Mouse (Mus musculus): ENCODE measurements around the gene Ccdc87.
"Not testable (repeated sequence)": the region's sequence is repeated elsewhere in the genome, so short reads cannot be mapped to it uniquely, and the experiment has no call there.

Ccdc87 gene

GRCm38 (mm10) chr19:4838526-4839140 lies 533 bp upstream of the Ccdc87 start:
- no peak for DNase-seq (ENCODE audit: low read depth)

- DNase-seq (ENCODE audit: low read depth), result no peak
These were observed 1.7 kb downstream of the Ccdc87 start for GRCm38 (mm10) chr19:4840848-4841247.

DNA sequence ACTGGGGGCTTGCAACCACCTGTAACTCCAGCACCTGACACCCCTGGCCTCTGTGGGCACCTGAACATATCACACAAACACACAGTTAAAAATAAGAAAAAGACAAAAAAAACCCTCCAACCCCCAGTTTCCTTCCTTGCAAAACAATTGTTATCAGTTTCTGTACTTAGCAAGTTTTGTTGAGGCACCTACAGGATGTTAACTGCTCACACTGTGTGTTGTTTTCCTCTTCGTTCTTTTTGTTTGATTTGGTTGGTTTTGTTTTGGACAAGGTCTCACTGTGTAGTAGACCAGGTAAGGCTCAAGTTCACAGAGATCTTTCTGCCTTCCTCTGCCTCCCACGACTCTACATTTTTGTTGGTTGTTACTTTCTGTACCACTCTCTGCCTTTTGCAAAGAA lies 3.4 kb downstream of the Ccdc87 start:
- DNase-seq (ENCODE audit: low read depth), result no peak

DNA sequence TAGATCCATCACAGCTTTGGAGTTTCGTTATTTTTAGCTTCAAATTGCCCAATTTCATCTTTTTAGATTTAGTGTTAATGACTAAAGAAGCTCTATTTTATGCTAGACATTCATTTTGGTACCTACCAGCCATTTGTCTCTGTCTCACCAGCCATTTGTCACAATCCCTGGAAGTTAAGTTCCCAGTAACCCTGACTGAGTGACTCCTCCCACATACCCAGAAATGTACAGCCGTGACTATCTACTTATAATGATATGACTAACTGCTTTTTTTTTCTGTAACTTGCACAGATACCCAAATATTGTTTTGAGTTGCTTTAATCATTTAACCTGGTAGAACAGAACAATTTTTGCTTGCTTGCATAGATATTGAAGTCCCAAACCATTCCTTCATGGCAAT lies 6.7 kb downstream of the Ccdc87 start:
- peak; percentile 71 for DNase-seq (ENCODE audit: low read depth)

- DNase-seq (ENCODE audit: low read depth), result no peak
These were observed 8.3 kb downstream of the Ccdc87 start for GRCm38 (mm10) chr19:4847490-4847889.

GRCm38 (mm10) chr19:4849800-4850199 lies 10.6 kb downstream of the Ccdc87 start:
- DNase-seq (ENCODE audit: low read depth), result no peak

GRCm38 (mm10) chr19:4850281-4850680 lies 11.1 kb downstream of the Ccdc87 start:
- no peak for DNase-seq (ENCODE audit: low read depth)

DNA sequence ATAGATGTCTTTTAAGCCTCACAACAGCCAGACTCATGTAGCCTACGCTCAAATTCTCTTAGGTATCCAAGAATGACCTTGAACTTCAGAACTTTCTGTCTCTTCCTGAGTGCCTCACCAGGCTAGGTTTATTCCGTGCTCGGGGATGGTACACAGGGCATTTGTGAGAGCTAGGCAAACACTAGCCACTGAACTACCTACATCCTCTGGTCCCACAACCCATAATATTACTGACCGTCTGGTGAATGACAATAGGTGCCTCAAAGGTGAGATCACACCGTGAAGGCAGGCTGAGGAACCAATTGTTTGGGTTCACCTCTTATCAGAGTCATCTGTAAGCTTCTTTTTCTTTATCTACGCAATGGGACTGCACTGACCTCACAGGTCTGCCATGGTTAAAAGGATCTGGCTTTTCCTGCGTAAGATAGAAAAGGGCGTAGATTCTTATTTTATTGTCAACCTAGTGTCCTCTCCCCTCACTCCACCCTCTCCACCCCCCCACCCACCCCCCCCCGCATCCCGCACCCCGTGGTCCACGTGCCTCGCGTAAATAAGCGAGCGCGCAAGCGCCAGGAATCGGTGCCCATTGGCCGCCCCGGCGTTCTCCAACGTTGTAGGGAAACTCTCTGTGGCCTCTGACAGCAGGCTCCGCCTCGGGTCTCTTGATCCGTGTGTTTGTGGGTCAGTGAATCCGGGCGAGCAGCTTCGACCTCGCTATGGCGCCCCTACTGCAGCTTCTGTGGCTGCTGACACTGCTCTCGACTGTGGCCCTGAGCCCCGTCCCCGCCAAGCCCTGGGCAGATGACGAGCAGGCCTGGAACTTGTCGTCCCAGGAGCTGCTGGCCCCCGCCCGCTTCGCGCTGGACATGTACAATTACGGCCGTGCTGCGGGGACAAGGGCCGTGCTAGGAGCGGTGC lies 15.6 kb downstream of the Ccdc87 start, which contains the start of gene Ctsf:
TSS of gene Ctsf (plus strand) at position 579 of the 918 bp plus-strand sequence.
- no peak for DNase-seq (ENCODE audit: low read depth)

GRCm38 (mm10) chr19:4855470-4855820 lies 16.3 kb downstream of the Ccdc87 start:
- no peak for DNase-seq (ENCODE audit: low read depth)

GRCm38 (mm10) chr19:4855951-4856350 lies 16.8 kb downstream of the Ccdc87 start:
- DNase-seq (ENCODE audit: low read depth), result no peak

- DNase-seq (ENCODE audit: low read depth), result peak; percentile 79
These were observed 19.9 kb downstream of the Ccdc87 start for GRCm38 (mm10) chr19:4859081-4859480.

DNA sequence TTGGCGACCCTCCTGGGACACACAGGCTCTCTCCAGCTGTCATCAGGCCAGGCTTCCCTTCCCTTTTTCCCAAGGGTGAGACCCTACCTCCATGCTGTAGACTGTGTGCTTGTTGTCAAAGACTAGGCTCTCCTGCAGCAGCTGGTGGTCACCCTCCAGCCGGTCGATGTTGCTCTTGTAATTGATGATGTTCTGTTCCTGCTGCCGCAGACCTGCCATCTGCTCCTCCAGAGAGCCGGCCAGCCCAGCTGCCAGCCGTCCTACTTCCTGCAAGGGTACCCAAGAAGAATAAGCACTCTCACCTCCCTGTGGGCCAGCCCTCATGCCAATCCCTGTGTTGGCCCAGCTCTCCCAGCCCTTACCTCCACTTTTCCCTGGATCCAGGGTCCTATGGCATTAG lies 23.9 kb downstream of the Ccdc87 start:
- DNase-seq (ENCODE audit: low read depth), result no peak

- no peak for DNase-seq (ENCODE audit: low read depth)
These were observed 26.0 kb downstream of the Ccdc87 start for GRCm38 (mm10) chr19:4865147-4865546.

DNA sequence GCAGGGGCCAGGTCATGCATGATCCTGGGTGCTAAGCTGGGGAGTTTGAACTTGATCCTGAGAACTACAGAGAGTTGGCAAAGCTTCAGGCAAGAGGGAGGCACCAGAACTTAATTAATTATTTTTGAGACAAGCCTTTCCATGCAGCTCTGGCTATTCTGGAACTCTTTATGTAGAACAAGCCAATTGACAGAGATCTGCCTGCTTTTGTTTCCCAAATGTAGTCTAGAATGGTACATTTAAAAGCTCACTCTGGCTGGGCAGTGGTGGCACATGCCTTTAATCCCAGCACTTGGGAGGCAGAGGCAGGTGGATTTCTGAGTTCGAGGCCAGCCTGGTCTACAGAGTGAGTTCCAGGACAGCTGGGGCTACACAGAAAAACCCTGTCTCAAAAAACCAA lies 35.4 kb downstream of the Ccdc87 start:
- DNase-seq (ENCODE audit: low read depth), result not testable (repeated sequence)

DNA sequence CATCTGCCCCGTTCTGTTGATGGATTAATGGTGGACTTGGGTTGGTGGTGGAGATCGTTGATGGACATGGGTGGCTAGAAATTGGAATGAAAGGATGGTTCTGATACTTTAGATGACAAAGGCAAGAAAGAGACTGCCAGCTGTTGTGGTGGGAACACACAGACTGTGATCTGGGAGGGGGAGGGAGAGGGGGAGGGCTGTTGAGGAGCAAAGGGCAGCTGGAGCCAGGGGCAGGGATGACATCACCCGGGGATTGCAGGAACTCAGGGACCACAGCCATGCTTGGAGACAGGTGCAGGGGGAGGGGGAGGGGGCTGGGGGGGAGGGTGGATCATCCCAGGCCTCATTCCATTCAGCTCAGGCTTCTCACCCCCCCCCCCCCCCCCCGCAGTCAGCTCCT lies 37.1 kb downstream of the Ccdc87 start:
- no peak for DNase-seq (ENCODE audit: low read depth)

- no peak for DNase-seq (ENCODE audit: low read depth)
These were observed 37.6 kb downstream of the Ccdc87 start for GRCm38 (mm10) chr19:4876755-4877154.

GRCm38 (mm10) chr19:4877785-4878184 lies 38.6 kb downstream of the Ccdc87 start, which contains the start of gene Actn3:
TSS of gene Actn3 (minus strand) at chr19:4877909.
- DNase-seq (ENCODE audit: low read depth), result no peak

DNA sequence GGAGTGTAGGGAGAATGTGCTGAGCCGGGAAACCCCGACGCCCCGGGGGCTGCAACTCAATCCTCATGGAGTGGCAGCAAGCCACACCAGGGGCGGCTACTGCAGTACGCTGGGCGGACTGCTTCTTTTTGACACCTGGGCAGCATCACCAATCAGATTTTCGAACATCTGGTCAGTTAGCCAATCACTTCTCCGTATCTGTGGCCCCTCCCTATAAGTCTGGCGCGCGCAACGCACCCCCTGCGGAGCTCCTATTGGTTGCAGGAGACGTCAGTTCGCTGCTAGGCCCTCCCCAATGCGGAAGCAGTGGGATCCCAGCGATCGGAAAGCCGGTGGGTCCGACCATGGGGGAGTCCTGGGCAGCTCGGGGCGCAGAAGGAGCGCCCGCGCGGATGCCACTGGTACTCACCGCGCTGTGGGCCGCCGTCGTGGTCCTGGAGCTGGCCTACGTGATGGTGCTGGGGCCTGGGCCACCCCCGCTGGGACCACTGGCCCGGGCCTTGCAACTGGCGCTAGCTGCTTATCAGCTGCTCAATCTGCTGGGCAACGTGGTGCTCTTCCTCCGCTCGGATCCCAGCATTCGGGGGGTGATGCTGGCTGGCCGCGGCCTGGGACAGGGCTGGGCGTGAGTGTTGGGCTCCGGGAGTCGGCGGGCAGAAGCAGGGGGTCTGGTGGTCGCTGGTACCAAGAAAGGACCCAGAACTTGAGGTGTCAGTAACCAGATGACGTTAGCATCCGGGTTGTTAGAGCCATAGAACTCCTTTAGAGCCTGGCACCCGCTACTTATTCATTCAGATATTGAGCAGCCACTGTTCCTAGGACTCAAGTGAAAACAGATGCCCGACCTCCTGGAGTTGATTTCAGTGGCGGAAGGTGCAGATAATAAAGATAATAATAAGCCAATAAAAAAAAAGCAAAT lies 39.5 kb downstream of the Ccdc87 start, which contains the start of gene Zdhhc24:
TSS of gene Zdhhc24 (plus strand) at position 264 of the 919 bp plus-strand sequence.
- DNase-seq (ENCODE audit: low read depth), result peak; percentile 92

- no peak for DNase-seq (ENCODE audit: low read depth)
These were observed 40.1 kb downstream of the Ccdc87 start for GRCm38 (mm10) chr19:4879324-4879703.

DNA sequence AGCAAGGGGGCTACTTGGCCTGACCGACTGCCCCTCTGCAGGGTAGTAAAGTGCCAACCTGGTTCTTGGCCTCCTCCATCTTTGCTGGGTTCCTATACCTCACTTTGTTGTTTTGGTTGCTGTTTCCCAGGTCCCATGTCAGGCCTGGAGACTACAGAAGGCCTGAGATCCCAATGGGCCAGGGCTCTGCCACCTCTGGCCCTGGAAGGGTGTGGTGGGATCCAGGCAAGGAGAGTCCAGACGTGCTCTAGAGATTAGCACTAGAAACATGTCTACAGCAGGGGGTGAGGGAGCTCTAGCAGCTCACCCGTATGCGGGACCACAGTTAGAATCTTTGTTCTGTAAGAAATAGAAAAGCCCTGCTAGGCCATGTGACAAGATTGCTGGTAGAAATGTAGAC lies 44.8 kb downstream of the Ccdc87 start:
- DNase-seq (ENCODE audit: low read depth), result no peak

DNA sequence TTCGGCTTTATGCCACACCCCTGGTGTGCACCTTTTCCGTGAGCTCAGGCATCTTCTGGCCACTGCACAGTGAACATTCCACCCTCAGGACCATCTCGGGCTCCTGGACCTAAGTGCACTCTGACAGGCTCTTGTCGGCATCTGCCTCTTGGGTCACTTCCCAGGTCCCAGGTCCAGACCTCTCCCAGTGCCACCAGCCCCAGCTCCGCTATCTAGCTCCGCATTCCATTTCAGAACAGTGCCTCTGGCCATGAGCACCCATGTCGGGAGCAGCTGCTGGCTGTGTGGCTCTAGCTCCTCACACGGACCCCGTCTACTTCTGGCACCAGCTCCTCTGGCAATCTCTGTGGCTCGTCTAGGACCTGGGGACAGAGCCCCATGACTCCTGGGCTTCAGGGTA lies 50.6 kb downstream of the Ccdc87 start:
- no peak for DNase-seq (ENCODE audit: low read depth)

DNA sequence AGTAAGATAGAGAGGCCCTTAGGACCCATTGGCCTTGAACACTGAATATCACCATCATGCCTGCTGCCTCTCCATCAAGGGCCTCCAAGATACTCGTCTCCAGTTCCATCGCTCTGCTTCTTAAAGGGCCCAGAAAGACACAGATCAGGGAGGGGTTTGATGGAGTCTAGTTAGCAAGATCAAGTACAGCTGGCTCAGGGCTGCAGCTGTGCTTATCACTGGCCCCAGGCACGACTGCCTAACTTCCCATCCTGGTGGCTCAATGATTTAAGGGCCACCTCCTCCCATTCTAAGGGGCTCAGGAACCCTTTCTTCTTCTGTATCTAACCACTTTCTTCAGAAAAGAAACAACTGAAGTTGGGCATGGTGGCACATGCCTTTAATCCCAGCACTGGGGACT lies 52.6 kb downstream of the Ccdc87 start:
- DNase-seq (ENCODE audit: low read depth), result peak; percentile 69

All from c-Kit-positive CD71-positive TER-119-negative erythroid progenitor cells, embryonic 14.5 days (primary cell).